Mouse (Mus musculus): Measurements from ENCODE around the gene Gm10277.

GRCm38 (mm10) chr11:77765459-77765777 lies 22.1 kb downstream of the Gm10277 start:
- no peak for TF ChIP-seq ELF1 (IDR thresholded peaks at IDR 0.05; ENCODE audit: low read depth, low read length)
- TF ChIP-seq POLR2A (IDR thresholded peaks at IDR 0.05; ENCODE audit: low read depth, low read length) = no peak

Data from CH12.LX (cell line).